Mouse (Mus musculus) Patski (cell line): ENCODE results near the gene Pla2g4b. TPM values are rescaled to one million over a fixed set of nuclear protein-coding genes. Genes with fewer than 3 reads are reported as not detected.

Experiments
- ATAC-seq: fragments of 100-300 bp; one replicate; pipeline ENCODE4 v1.8.0; 2021
- CTCF ChIA-PET: fragments of 350-600 bp; sonication (Branson Sonifier 250); formaldehyde crosslinking; loops from one replicate; lab custom pipeline; 2022; ENCODE audit warnings: inconsistent platforms; lab: Charles Lee
- POLR2A ChIA-PET: fragments of 350-600 bp; sonication (Branson Sonifier 250); formaldehyde crosslinking; loops from one replicate; lab custom pipeline; 2022; ENCODE audit warnings: antibody characterized with exemption, inconsistent platforms; lab: Charles Lee
- DNase-seq: peaks from one replicate; pipeline ENCODE4 v3.0.0-alpha.2; 2011; ENCODE audit warnings: low read depth, low spot score
- H3K27me3 ChIP-seq: fragments of 371-371 bp; one replicate; pipeline ENCODE4 v1.5.1; 2021
- CTCF ChIP-seq: fragments of 100-300 bp; IDR thresholded peaks from one replicate; pipeline ENCODE4 v1.5.1; 2021
- in situ Hi-C: fragments of 300-500 bp; cut with MboI; formaldehyde crosslinking; loops from 3 replicates; pipeline ENCODE4 v1.11.1; 2018; ENCODE audit warnings: low pct_unique_long_range_greater_than_20kb, mixed read lengths
- polyA plus RNA-seq: library from polyadenylated mRNA; unstranded; gene quantifications from one replicate; pipeline ENCODE4 v1.2.3, GENCODE M21; 2021

Gene Pla2g4b
- polyA plus RNA-seq, 1 experiment from 2014 or later: 5.6 TPM

DNA sequence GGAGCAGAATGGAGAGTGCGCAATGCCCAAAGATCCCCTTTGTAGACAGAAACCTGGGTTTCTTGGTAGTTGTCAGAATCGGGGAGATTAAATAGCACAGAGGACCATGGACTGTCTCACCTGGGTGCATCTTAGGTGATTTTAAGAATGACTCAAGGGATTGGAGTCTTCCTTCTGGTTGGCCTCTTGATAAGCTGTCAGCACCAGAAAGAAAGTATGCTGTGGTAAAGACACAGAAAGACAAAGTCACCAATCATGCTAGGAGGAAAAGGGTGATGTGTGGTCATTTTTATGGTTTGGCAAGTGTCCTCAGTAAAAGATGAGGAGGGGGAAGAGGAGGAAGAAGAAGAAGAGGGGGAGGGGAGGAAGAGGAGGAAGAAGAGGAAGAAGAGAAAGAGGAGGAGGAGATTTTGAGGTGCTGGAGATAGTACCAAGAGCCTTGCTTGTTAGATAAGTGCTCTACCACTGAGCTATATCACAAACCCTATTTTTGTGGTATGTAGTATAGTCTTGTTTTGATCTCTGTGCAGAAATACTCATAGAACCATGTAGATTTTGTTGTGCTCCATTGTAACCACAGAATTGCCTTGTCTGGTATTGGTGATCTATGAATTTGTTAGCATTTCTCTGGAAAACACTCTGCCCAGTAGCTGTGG lies 19.3 kb upstream of the Pla2g4b start:
- ChIA-PET POLR2A (no interaction called here), CTCF (interaction anchor here (1.4 to 9.1 kb wide), 3 partner anchors 8 to 43 kb away, joined by 4 to 51 read pairs (median 6); partner anchors contain the start of gene Mapkbp1)
- ATAC-seq (no peak), DNase-seq (no peak)
- TF ChIP-seq CTCF: no peak
- in situ Hi-C loops: no loop called here
- H3K27me3 ChIP-seq: no peaks in the 10 kb centered on the region

DNA sequence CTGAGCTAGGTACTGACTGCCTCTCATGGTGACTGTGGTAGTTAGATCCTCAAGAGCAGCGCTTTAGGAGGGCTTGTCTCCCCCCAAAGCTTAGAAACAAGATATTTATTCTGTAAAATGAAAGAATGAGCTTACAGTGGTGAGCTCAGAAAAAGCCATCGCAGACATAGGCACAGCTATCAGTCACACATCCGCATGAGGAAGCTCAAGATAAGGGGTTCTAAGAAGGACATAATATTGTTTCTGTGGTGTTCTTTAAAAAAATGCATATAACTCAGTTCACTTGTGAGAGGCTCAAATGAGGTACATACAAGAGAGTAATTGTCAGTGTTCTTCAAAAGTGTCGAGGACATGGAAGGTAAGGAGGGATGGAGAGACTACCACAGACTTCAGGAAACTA lies 17.3 kb upstream of the Pla2g4b start:
- TF ChIP-seq CTCF: no peak
- in situ Hi-C loops: loop anchor here (5.0 kb wide), 1 partner anchor 44 kb away; the partner anchor contains the start of gene Mapkbp1
- ATAC-seq (no peak), DNase-seq (no peak)
- POLR2A ChIA-PET: interaction anchor here (1.3 kb wide), 1 partner anchor 11 kb away, joined by 3 read pairs; no protein-coding TSS in a partner anchor
- no peaks in the 10 kb centered on the region for H3K27me3 ChIP-seq
- CTCF ChIA-PET: interaction anchor here (2.1 to 9.1 kb wide), 2 partner anchors 13 to 45 kb away, joined by 10 to 51 read pairs; partner anchors contain the start of genes Gm28042, Jmjd7 and Mapkbp1

DNA sequence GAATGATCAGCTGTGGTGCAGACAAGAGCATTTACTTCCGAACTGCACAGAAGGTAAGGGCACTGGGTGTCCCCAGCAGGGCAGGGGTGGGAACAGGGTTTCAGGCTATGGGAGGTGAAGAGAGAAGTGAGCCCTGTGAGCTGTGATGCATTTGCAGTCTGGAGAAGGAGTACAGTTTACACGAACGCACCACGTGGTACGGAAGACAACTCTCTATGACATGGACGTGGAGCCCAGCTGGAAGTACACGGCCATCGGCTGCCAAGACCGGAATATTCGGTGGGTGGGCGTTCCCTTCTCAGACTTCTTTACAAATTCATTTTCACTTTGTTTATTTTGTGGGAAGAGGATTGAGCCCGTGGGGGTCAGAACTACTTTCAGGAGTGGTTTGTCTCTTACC lies 15.6 kb upstream of the Pla2g4b start:
- DNase-seq (no peak), ATAC-seq (no peak)
- POLR2A ChIA-PET: no interaction called here
- in situ Hi-C loops: loop anchor here (5.0 kb wide), 1 partner anchor 45 kb away; the partner anchor contains the start of gene Mapkbp1
- TF ChIP-seq CTCF: no peak
- CTCF ChIA-PET: no interaction called here
- H3K27me3 ChIP-seq: no peaks in the 10 kb centered on the region

DNA sequence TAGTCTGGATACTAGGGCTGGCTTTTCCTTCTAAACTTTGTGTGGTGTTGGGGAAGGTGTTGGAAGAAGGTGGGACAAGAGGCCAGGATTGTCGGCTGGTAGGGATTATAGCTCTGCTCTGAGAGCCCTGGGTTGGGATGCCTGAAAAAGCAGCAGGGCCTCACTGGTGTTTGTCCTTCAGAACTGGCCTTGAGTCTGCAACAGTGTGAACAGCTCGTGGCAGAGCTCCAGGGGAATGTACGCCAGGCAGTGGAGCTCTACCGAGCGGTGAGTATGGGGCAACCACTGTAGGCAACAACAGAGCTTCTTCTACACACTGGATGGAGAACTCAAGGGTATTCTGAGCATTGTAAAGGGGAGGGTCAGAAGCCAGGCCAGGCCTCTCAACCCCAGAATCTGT lies 8.9 kb upstream of the Pla2g4b start:
- POLR2A ChIA-PET: interaction anchor here (1.0 kb wide), 1 partner anchor 44 kb away, joined by 9 read pairs; no protein-coding TSS in a partner anchor
- TF ChIP-seq CTCF: no peak
- no peaks in the 10 kb centered on the region for H3K27me3 ChIP-seq
- DNase-seq (no peak), ATAC-seq (no peak)
- in situ Hi-C loops: no loop called here
- CTCF ChIA-PET: interaction anchor here (1.1 kb wide), 1 partner anchor 11 kb away, joined by 4 read pairs; no protein-coding TSS in a partner anchor

DNA sequence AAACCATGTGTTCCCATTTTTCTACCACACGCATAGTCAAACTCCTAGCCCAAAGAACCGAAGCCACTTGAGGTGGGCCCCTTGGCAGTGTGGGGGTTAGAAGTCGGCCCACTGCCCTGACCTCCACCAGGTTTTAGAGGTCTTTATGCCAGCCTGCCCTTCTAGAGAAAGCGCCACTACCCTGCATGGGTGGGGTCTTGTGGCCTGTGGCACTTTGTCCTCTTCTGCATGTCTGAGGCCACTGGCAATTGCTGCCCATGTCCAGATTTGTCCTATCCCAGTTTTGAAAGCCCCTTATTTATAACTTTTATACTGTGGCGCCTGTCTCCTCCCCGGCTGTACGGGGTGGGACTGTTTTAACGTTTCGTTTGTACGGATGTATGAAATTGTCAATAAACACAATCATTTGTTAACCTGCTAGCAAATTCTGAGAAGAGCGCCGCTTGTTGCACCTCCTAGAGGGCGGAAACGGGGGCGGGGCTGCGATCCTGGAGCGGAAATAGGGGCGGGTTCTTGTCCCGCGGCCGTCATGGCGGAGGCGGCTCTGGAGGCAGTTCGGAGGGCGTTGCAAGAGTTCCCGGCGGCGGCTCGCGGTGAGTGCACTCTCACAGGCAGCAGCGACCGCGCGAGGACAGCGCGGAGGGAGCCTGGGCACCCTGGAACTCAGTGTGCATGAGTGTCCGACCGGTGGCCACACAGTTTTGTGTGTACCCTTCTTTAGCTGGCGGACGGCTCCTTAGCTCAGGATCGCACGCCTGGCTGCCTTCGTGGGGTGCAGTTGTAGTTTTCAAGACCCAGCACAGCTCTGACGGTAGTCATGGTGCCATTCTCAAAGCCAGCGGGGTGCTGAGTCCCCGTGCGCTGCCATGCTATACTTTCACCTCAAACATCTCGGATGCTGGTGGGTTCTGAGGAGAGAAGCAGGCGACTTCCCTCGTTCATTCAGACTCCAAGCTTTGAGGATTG lies 6.0 kb upstream of the Pla2g4b start, which contains the start of the genes Jmjd7 and Gm28042:
Gene Jmjd7 (plus strand): TSS at position 500 of the 966 bp plus-strand sequence.
Gene Gm28042 (plus strand): TSS at position 510 of the 966 bp plus-strand sequence.
- in situ Hi-C loops: no loop called here
- CTCF ChIA-PET: interaction anchor here (2.7 kb wide), 1 partner anchor 11 kb away, joined by 10 read pairs; no protein-coding TSS in a partner anchor
- DNase-seq (no peak), ATAC-seq (peak; percentile 83)
- POLR2A ChIA-PET: interaction anchor here (1.0 to 1.9 kb wide), 2 partner anchors 12 to 56 kb away, joined by 3 to 5 read pairs; no protein-coding TSS in a partner anchor
- no peaks in the 10 kb centered on the region for H3K27me3 ChIP-seq
- TF ChIP-seq CTCF: no peak

DNA sequence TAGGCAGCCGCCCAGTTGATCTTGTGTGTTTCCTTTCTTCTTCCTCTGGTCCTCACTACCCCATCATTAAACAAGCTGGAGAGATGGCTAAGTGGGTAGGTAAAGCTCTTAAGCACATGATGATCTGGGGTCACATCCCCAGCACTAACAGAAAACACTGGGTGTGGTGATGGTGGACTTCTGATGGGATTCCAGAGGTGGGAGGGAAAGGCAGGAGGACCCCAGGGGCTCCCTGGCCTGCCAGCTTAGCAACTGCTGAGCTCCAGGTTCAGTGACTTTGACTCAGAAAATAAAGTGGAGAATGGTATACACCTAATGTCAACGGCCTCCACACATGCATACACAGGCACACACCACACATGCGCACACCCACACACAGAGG lies 5.3 kb upstream of the Pla2g4b start:
- ChIA-PET POLR2A (interaction anchor here (1.9 kb wide), 1 partner anchor 57 kb away, joined by 5 read pairs; no protein-coding TSS in a partner anchor), CTCF (interaction anchor here (1.6 to 2.7 kb wide), 2 partner anchors 12 to 16 kb away, joined by 4 to 10 read pairs; no protein-coding TSS in a partner anchor)
- no peak for TF ChIP-seq CTCF
- no peaks in the 10 kb centered on the region for H3K27me3 ChIP-seq
- DNase-seq (no peak), ATAC-seq (peak; percentile 4)
- in situ Hi-C loops: no loop called here

DNA sequence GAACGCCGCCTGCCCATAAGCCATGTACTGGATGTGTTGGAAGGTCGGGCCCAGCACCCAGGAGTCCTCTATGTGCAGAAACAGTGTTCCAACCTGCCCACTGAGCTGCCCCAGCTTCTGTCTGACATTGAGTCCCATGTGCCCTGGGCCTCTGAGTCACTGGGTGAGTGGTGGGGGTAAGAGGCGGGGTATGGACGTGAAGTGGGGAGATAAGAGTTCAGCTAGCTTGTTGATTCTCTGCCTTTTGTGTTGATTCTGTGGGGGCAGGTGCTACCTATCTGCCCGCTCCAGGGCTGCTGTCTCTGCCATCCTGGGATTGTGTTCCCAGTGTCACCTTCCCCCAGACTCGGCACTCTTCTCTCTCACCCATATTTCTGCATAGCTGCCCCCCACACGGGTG lies 2.8 kb upstream of the Pla2g4b start:
- in situ Hi-C loops: no loop called here
- ATAC-seq (no peak), DNase-seq (no peak)
- H3K27me3 ChIP-seq: no peaks in the 10 kb centered on the region
- CTCF ChIA-PET: no interaction called here
- POLR2A ChIA-PET: interaction anchor here (1.1 kb wide), 1 partner anchor 29 kb away, joined by 4 read pairs; no protein-coding TSS in a partner anchor
- no peak for TF ChIP-seq CTCF

DNA sequence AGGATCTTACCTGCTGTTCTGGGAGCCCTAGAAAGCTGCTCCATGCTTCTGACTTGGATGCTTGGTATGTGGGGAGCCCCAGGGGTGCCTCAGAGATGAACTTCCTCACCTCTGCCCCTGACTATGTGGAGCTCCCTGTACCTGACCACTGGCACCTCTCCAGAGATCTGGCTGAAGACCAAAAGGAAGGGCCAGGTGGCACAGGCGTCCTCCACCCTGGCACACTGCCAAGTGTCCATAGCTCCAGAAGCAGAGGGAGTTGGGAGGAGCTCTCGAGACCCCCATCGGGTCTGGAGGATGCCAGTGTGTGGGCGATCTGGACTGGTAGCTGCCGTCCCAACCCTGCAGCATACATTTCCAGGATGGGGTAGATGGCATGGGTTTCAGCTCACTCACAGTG lies 509 bp downstream of the Pla2g4b start:
- DNase-seq: no peak
- in situ Hi-C loops: no loop called here
- POLR2A ChIA-PET: no interaction called here

DNA sequence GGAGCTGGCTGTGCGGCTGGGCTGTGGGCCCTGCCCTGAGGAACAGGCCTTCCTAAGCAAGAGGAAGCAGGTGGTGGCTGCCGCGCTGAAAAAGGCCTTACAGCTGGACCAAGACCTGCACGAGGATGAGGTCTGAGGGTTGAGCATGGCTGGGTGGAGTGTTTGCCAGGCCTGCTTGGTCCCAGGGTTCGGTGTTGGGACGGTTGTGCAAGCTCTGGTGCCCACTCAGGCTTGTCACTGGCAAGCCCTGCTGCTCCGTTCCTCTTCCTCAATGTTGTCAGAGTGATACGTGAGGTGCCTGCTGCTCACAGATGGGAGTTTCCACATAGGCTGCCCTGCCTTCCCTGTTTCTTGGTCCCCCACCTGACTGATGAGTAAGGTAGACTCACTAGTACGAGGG lies 4.5 kb downstream of the Pla2g4b start:
- TF ChIP-seq CTCF: no peak
- ChIA-PET CTCF (no interaction called here), POLR2A (no interaction called here)
- DNase-seq: no peak
- in situ Hi-C loops: no loop called here
- no peaks in the 10 kb centered on the region for H3K27me3 ChIP-seq
- ATAC-seq: no peak

More for the DNA sequence above, 509 bp downstream of the Pla2g4b start:
- no peak for ATAC-seq
- CTCF ChIA-PET: no interaction called here
- H3K27me3 ChIP-seq: no peaks in the 10 kb centered on the region
- no peak for TF ChIP-seq CTCF

DNA sequence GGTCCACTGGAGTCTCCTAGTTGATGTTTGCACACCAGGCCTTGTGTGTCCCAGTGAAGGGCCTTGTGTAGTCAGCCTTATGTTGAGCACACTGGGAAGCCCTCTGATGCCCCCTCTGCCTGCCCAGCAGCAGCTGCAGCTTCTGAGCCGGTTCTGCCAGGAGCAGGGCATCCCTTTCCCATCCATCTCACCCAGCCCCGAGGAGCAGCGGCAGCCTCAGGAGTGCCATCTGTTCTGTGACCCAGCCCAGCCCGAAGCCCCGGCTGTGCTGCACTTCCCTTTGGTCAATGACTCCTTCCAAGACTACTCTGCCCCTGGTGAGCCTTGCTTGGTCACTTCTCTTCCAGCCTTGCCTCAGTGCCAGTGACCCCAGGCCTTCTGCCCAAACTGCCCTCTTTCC lies 7.8 kb downstream of the Pla2g4b start:
- CTCF ChIA-PET: no interaction called here
- DNase-seq (no peak), ATAC-seq (peak; percentile 19)
- no peak for TF ChIP-seq CTCF
- POLR2A ChIA-PET: interaction anchor here (1.4 kb wide), 1 partner anchor 28 kb away, joined by 3 read pairs; no protein-coding TSS in a partner anchor
- H3K27me3 ChIP-seq: no peaks in the 10 kb centered on the region
- in situ Hi-C loops: no loop called here
